Mouse (Mus musculus): Measurements from ENCODE around the gene Prnd.

The Prnd gene

GRCm38 (mm10) chr2:131941501-131941900, 9.2 kb upstream of the Prnd start:
- no peak for DNase-seq

DNA sequence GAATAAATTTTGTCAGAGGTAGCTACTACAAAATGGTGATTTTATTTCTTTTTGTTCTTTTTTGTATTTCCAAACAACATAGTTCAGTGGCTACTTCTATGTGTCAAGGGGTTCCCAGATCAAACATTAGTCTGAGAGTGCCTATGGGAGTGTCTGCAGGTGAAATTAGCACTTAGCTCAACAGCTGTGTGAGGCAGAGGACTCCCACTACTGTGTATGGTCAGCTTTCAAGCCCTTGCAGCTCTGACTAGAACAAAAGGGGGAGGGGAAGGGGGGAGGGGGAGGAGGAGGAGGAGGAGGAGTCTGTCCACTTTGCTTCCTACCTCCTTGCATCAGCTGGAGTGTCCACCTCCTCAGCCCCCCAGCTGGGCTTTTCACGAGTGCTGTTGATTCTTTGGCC, 6.3 kb upstream of the Prnd start:
- DNase-seq, result no peak

DNA sequence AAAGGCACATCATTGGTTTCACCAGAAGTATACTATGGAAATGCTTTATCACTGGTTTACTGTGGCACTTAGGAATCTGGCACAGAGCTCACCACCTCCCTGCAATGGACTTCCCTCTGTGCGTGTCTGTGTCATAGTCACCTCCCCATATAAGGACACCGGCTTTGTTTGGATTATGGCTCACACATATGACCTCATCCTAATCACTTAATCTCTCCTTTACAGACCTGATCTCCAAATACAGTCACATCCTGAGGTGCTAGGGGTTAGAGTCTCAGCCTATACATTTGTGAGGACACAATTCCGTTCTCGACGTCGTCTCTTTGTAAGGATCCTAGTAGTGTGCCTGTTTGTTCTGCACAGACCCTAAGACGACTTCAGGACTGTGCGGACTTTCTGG, 5.4 kb upstream of the Prnd start:
- DNase-seq, result no peak

GRCm38 (mm10) chr2:131945765-131946164, 4.9 kb upstream of the Prnd start:
- DNase-seq, result peak; percentile 52

DNA sequence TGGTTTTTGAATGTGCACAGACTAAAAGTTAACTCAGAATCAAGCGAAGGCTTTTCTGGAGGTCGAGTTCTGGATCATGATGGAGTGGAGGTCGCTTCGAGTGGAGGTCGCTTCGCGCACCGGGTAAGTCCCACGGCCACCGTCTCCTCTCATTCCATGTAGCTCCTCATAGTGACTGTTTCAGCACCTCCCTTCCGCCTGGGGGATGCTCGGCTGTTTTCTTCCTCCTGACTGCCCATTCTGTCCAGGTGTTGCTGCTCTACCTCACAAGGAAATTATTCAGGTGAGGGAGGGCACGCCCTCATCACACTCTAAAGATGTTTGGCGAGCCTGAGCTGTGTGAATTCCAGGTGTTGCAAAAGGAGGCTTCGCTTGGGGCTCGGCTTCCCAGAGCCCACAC, 4.3 kb upstream of the Prnd start:
- DNase-seq, result no peak

DNA sequence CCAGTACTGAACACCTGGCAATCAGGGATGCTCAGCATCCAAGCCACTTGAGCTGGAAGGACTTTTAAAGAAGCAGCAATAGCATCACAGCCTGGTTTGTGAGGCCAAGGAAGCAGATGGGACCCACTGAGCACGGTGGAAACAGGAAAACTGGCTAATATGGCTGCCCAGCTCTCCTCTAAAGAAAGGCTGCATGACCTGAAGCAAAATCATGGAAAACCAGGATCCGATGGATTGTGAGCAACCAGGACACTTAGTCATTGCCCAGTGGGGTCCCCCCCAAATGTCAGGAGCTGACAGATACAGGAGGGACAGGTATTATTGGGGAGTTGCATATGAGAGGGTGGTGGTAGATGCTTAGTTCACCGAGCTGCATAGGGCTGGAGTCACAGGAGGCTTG, 2.5 kb upstream of the Prnd start:
- no peak for DNase-seq

GRCm38 (mm10) chr2:131948916-131949639, 1.6 kb upstream of the Prnd start:
- no peak for DNase-seq

GRCm38 (mm10) chr2:131949767-131950597, 679 bp upstream of the Prnd start:
- peak; percentile 35 for DNase-seq

DNA sequence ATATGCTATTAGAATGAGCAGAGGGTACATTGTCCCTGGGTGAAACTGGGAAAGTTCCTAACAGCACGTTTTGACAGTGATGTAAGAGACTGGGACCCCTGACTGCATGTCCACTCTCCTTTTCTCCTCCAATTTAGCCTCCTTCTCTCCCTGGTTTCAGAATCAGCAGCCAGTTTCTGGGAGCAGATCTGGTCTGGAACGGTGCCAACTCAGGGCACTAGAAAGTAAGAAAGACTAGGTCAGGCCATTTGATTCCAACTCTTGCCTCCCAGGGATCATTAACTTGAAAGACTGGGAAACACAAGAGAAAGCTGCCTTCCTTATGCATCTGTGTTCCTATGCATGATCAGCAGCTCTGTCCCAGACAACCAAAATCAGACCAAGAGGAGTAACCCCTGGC, 1.8 kb downstream of the Prnd start:
- DNase-seq, result no peak

DNA sequence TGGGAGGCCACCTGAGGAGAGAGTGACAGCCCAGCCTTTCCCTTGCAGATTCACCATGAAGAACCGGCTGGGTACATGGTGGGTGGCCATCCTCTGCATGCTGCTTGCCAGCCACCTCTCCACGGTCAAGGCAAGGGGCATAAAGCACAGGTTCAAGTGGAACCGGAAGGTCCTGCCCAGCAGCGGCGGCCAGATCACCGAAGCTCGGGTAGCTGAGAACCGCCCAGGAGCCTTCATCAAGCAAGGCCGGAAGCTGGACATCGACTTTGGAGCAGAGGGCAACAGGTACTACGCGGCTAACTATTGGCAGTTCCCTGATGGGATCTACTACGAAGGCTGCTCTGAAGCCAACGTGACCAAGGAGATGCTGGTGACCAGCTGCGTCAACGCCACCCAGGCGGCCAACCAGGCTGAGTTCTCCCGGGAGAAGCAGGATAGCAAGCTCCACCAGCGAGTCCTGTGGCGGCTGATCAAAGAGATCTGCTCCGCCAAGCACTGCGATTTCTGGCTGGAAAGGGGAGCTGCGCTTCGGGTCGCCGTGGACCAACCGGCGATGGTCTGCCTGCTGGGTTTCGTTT, 2.4 kb downstream of the Prnd start:
- no peak for DNase-seq

DNA sequence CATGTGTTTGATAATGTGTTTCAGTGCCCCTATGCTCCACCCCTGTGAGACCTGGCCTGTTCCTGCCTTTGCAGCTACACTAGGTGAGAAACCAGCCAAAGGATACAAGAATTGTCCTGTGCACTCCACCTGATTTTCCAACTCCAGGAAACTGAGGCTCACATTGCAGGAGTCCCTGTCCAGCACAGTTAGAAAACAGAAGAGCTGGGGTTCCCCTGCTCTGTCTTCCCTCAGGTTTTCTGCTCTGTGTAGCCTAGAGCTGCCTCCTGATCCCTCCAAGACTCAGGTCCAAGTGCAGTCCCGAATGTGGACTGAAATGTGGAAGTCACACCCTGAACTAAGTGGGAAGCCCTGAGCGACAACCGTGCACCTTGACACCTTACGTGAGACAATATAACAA, 3.0 kb downstream of the Prnd start:
- no peak for DNase-seq

GRCm38 (mm10) chr2:131954835-131955234, 4.2 kb downstream of the Prnd start:
- DNase-seq, result no peak

DNA sequence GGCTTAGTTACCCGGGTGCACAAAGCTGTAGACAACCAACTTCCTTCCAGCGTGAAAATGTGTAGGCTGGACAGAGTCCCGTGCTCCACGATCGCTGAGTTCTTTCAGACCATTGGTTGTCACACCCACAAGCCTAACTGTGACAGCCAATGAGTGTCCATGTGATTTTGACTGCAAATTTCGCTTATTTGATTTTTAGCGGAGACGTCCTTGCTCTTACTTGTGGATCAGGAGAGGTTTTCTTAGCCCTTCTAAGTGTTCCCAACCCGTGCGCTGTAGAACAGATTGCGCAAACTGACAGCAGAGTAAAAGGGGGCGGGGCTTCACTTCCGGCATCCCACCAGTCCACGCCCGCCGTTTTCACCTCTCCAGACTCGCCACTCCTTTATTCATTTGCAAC, 4.6 kb downstream of the Prnd start:
- no peak for DNase-seq

- no peak for DNase-seq
These were observed 5.9 kb downstream of the Prnd start for GRCm38 (mm10) chr2:131956336-131957256.

- no peak for DNase-seq
These were observed 7.1 kb downstream of the Prnd start for GRCm38 (mm10) chr2:131957731-131958222.

DNA sequence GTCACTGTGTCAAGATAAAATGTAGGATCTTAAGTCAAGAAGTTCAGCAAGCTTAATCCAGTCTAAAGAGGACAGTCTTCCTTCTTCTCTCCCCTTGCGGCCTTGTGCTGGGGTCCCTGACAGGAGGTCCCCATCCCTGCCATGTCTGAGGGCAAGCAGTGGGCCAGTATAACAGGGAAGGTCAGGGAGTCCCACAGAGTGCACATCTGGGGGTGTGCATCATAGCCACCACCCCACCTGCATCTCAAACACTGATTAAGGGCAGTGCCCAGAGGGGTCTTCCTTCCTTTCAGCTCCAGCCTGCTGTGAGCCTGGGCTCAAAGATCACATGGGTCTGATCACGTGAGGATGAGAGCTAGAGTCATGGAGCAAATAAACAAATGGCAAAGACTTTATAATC, 11.0 kb downstream of the Prnd start:
- DNase-seq, result no peak

- no peak for DNase-seq
These were observed 19.9 kb downstream of the Prnd start for GRCm38 (mm10) chr2:131970597-131970996.

DNA sequence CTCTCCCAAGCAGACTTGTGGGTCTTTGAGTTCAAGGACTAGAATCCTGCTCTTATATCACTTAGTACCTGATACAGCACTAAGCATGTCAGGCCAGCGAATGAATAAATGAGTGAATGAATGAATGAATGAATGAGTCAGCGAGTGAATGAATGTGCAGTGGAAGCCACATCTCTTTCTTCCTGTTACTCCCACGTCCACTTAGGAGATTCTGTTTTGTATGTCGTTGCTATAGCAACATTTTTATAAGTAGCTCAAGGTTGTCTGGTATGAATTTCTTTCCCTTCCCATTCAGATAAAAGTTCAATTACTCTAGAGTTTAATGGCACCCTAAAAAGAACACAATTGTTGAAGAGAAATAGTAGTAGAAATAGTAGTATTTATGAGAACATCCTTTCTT, 20.4 kb downstream of the Prnd start:
- DNase-seq, result no peak

GRCm38 (mm10) chr2:131976663-131977062, 26.0 kb downstream of the Prnd start:
- no peak for DNase-seq

DNA sequence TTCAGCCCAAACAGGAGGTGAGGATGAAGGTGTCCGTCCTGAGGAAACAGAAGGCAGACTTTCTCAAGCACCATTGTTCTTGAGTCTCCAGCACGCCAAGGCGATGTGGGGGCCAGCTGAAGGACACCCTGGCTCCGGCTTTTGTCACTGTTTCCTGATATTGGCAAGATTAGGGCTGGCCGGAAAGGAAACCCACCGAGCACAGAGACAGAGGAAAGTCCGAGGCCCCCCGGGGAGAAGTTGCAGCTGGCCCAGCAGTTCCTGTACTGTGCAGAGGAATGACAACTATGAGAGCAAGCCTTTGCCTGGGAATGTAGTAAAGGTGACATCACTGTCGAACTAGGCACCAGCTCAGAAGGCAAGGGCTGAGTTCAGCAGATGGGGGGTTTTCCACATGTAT, 30.2 kb downstream of the Prnd start:
- DNase-seq, result no peak

GRCm38 (mm10) chr2:131982546-131983196, 32.0 kb downstream of the Prnd start:
- peak; percentile 55 for DNase-seq

DNA sequence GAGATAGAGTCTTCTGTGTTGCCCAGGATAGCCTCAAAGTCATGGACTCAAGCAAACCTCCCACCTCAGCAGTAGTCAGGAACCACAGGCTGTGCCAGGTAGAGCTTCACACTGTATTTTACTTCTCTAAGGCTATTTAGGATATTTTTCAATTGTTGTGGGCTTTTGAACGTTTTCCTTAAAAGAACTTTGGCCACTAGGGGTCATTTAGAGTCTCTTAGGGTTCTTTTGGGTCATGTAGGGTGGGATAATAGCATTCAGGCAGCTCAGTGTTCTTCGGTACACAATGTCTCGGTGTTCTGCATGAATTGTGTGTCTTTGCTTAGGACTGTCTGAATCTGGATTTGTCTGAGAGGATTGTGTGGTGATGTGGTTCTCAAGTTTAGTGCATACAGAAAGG, 37.3 kb downstream of the Prnd start:
- no peak for DNase-seq
